Mouse (Mus musculus): ENCODE data around the gene Kcnh1. TPM values are rescaled to one million over a fixed set of nuclear protein-coding genes. Genes with fewer than 3 reads are reported as not detected.

Kcnh1 gene
- polyA plus RNA-seq, 1 experiment from 2014 or later, result 1.4 TPM

GRCm38 (mm10) chr1:192449572-192450351, 259.2 kb downstream of the Kcnh1 start:
- Histone ChIP-seq H3K36me3 (no peaks in the 10 kb centered on the region), H3K4me3 (no peak overlapping the region), H3K27me3 (no peaks in the 10 kb centered on the region), H3K4me2 (no peak overlapping the region), H3K4me1 (peaks cover 3% of the 10 kb centered on the region; the same call in 1 of the 2 replicates), H3K27ac (no peak overlapping the region), H3K9me3 (no peaks in the 10 kb centered on the region), H3K9ac (no peak overlapping the region)
- ATAC-seq (ENCODE audit: borderline replicate concordance, extremely low read depth, low FRiP score, low TSS enrichment), result peak; percentile 31; the same call in 1 of the 2 replicates
- WGBS, result 52% methylated on average over 4 of the region's 4 CpGs

GRCm38 (mm10) chr1:192450425-192450824, 259.9 kb downstream of the Kcnh1 start:
- Histone ChIP-seq H3K4me2 (no peak overlapping the region), H3K36me3 (no peaks in the 10 kb centered on the region), H3K4me1 (peaks cover 3% of the 10 kb centered on the region; the same call in 1 of the 2 replicates), H3K27me3 (no peaks in the 10 kb centered on the region), H3K9ac (no peak overlapping the region), H3K9me3 (no peaks in the 10 kb centered on the region), H3K4me3 (no peak overlapping the region), H3K27ac (no peak overlapping the region)
- no peak for ATAC-seq (ENCODE audit: borderline replicate concordance, extremely low read depth, low FRiP score, low TSS enrichment)

- Histone ChIP-seq H3K9me3 (no peaks in the 10 kb centered on the region), H3K4me1 (peaks cover 3% of the 10 kb centered on the region; the same call in 1 of the 2 replicates), H3K27ac (no peak overlapping the region), H3K9ac (no peak overlapping the region), H3K27me3 (no peaks in the 10 kb centered on the region), H3K4me2 (no peak overlapping the region), H3K36me3 (no peaks in the 10 kb centered on the region), H3K4me3 (no peak overlapping the region)
- 72% methylated on average over 4 of the region's 4 CpGs for WGBS
- ATAC-seq (ENCODE audit: borderline replicate concordance, extremely low read depth, low FRiP score, low TSS enrichment), result no peak
Observed at GRCm38 (mm10) chr1:192451722-192452121, 261.1 kb downstream of the Kcnh1 start.

GRCm38 (mm10) chr1:192454501-192454900, 263.9 kb downstream of the Kcnh1 start:
- Histone ChIP-seq H3K9ac (no peak overlapping the region), H3K27ac (no peak overlapping the region)
- ATAC-seq (ENCODE audit: borderline replicate concordance, extremely low read depth, low FRiP score, low TSS enrichment), result no peak

GRCm38 (mm10) chr1:192454981-192455380, 264.4 kb downstream of the Kcnh1 start:
- no peaks in the 10 kb centered on the region for H3K27me3 ChIP-seq
- H3K4me1 ChIP-seq, result peaks cover 2% of the 10 kb centered on the region; the same call in 1 of the 2 replicates
- no peak for ATAC-seq (ENCODE audit: borderline replicate concordance, extremely low read depth, low FRiP score, low TSS enrichment)
- no peak overlapping the region for H3K4me3 ChIP-seq
- no peak overlapping the region for H3K27ac ChIP-seq
- 41% methylated on average over 4 of the region's 4 CpGs for WGBS
- H3K9me3 ChIP-seq, result no peaks in the 10 kb centered on the region
- no peak overlapping the region for H3K4me2 ChIP-seq
- H3K36me3 ChIP-seq, result no peaks in the 10 kb centered on the region
- no peak overlapping the region for H3K9ac ChIP-seq

More at GRCm38 (mm10) chr1:192454501-192454900, 263.9 kb downstream of the Kcnh1 start:
- Histone ChIP-seq H3K9me3 (no peaks in the 10 kb centered on the region), H3K27me3 (no peaks in the 10 kb centered on the region), H3K4me2 (no peak overlapping the region), H3K4me1 (peaks cover 3% of the 10 kb centered on the region; the same call in 1 of the 2 replicates), H3K36me3 (no peaks in the 10 kb centered on the region), H3K4me3 (no peak overlapping the region)
- WGBS, result 9% methylated on average over 1 of the region's 1 CpGs

GRCm38 (mm10) chr1:192457037-192457436, 266.5 kb downstream of the Kcnh1 start:
- WGBS, result 40% methylated on average over 3 of the region's 3 CpGs

GRCm38 (mm10) chr1:192457526-192458206, 267.1 kb downstream of the Kcnh1 start:
- Histone ChIP-seq H3K4me1 (no peaks in the 10 kb centered on the region), H3K4me3 (no peak overlapping the region), H3K9ac (no peak overlapping the region), H3K27me3 (no peaks in the 10 kb centered on the region), H3K4me2 (no peak overlapping the region), H3K27ac (no peak overlapping the region), H3K9me3 (no peaks in the 10 kb centered on the region), H3K36me3 (no peaks in the 10 kb centered on the region)
- WGBS, result 81% methylated on average over 6 of the region's 6 CpGs
- ATAC-seq (ENCODE audit: borderline replicate concordance, extremely low read depth, low FRiP score, low TSS enrichment), result no peak

More at GRCm38 (mm10) chr1:192457037-192457436, 266.5 kb downstream of the Kcnh1 start:
- H3K4me1 ChIP-seq, result no peaks in the 10 kb centered on the region
- H3K27ac ChIP-seq, result no peak overlapping the region
- H3K9ac ChIP-seq, result no peak overlapping the region
- H3K36me3 ChIP-seq, result no peaks in the 10 kb centered on the region
- no peak overlapping the region for H3K4me3 ChIP-seq
- no peak for ATAC-seq (ENCODE audit: borderline replicate concordance, extremely low read depth, low FRiP score, low TSS enrichment)
- no peaks in the 10 kb centered on the region for H3K27me3 ChIP-seq
- H3K9me3 ChIP-seq, result no peaks in the 10 kb centered on the region
- H3K4me2 ChIP-seq, result no peak overlapping the region

GRCm38 (mm10) chr1:192463732-192464131, 273.2 kb downstream of the Kcnh1 start:
- Histone ChIP-seq H3K27ac (no peak overlapping the region), H3K36me3 (no peaks in the 10 kb centered on the region), H3K9me3 (no peaks in the 10 kb centered on the region), H3K27me3 (no peaks in the 10 kb centered on the region), H3K4me2 (no peak overlapping the region), H3K4me3 (no peak overlapping the region), H3K9ac (no peak overlapping the region), H3K4me1 (no peaks in the 10 kb centered on the region)
- no peak for ATAC-seq (ENCODE audit: borderline replicate concordance, extremely low read depth, low FRiP score, low TSS enrichment)
- WGBS, result 67% methylated on average over 4 of the region's 4 CpGs

GRCm38 (mm10) chr1:192472366-192472765, 281.8 kb downstream of the Kcnh1 start:
- no peak overlapping the region for H3K27ac ChIP-seq
- no peak overlapping the region for H3K9ac ChIP-seq
- ATAC-seq (ENCODE audit: borderline replicate concordance, extremely low read depth, low FRiP score, low TSS enrichment), result no peak
- H3K4me3 ChIP-seq, result no peak overlapping the region
- no peak overlapping the region for H3K4me2 ChIP-seq
- H3K36me3 ChIP-seq, result no peaks in the 10 kb centered on the region
- WGBS, result 40% methylated on average over 4 of the region's 4 CpGs
- H3K27me3 ChIP-seq, result no peaks in the 10 kb centered on the region
- no peaks in the 10 kb centered on the region for H3K9me3 ChIP-seq
- H3K4me1 ChIP-seq, result peaks cover 6% of the 10 kb centered on the region; the same call in 1 of the 2 replicates

- no peak overlapping the region for H3K4me3 ChIP-seq
- H3K27ac ChIP-seq, result no peak overlapping the region
- 83% methylated on average over 6 of the region's 6 CpGs for WGBS
- peaks cover 9% of the 10 kb centered on the region; the same call in 1 of the 2 replicates for H3K4me1 ChIP-seq
- H3K9ac ChIP-seq, result no peak overlapping the region
- no peak overlapping the region for H3K4me2 ChIP-seq
- H3K36me3 ChIP-seq, result no peaks in the 10 kb centered on the region
- H3K9me3 ChIP-seq, result no peaks in the 10 kb centered on the region
- no peaks in the 10 kb centered on the region for H3K27me3 ChIP-seq
- ATAC-seq (ENCODE audit: borderline replicate concordance, extremely low read depth, low FRiP score, low TSS enrichment), result no peak
Observed at GRCm38 (mm10) chr1:192473134-192473533, 282.6 kb downstream of the Kcnh1 start.

GRCm38 (mm10) chr1:192476704-192477103, 286.1 kb downstream of the Kcnh1 start:
- Histone ChIP-seq H3K36me3 (no peaks in the 10 kb centered on the region), H3K4me2 (no peak overlapping the region), H3K4me1 (peaks cover 9% of the 10 kb centered on the region; the same call in 1 of the 2 replicates), H3K9me3 (no peaks in the 10 kb centered on the region), H3K4me3 (no peak overlapping the region), H3K9ac (no peak overlapping the region), H3K27me3 (no peaks in the 10 kb centered on the region), H3K27ac (no peak overlapping the region)
- 9% methylated on average over 7 of the region's 7 CpGs for WGBS
- peak; percentile 64; the same call in 1 of the 2 replicates for ATAC-seq (ENCODE audit: borderline replicate concordance, extremely low read depth, low FRiP score, low TSS enrichment)

- 49% methylated on average over 6 of the region's 6 CpGs for WGBS
- H3K4me2 ChIP-seq, result no peak overlapping the region
- no peaks in the 10 kb centered on the region for H3K9me3 ChIP-seq
- peak overlapping the region; percentile 74 for H3K27ac ChIP-seq
- H3K27me3 ChIP-seq, result no peaks in the 10 kb centered on the region
- no peaks in the 10 kb centered on the region for H3K36me3 ChIP-seq
- H3K9ac ChIP-seq, result no peak overlapping the region
- no peak overlapping the region for H3K4me3 ChIP-seq
- peaks cover 9% of the 10 kb centered on the region; the same call in 1 of the 2 replicates for H3K4me1 ChIP-seq
- ATAC-seq (ENCODE audit: borderline replicate concordance, extremely low read depth, low FRiP score, low TSS enrichment), result no peak
Observed at GRCm38 (mm10) chr1:192477556-192477955, 287.0 kb downstream of the Kcnh1 start.

Measured in lung, embryonic 15.5 days (tissue).